Mouse (Mus musculus) ovary, adult 18-20 months (tissue): ENCODE results near the gene Gadd45a.
"Not testable (repeated sequence)": the region's sequence is repeated elsewhere in the genome, so short reads cannot be mapped to it uniquely, and the experiment has no call there.

Experiments
- DNase-seq: peaks from one replicate; pipeline ENCODE4 v3.0.0; 2022; ENCODE audit warnings: low spot score, mixed read lengths

Gadd45a gene

GRCm38 (mm10) chr6:67019001-67019400, 18.3 kb downstream of the Gadd45a start:
- DNase-seq = not testable (repeated sequence)

GRCm38 (mm10) chr6:67018365-67018764, 18.9 kb downstream of the Gadd45a start:
- no peak for DNase-seq

GRCm38 (mm10) chr6:67016520-67017111, 20.6 kb downstream of the Gadd45a start:
- no peak for DNase-seq

- no peak for DNase-seq
These were observed 21.3 kb downstream of the Gadd45a start for GRCm38 (mm10) chr6:67015739-67016519.

GRCm38 (mm10) chr6:67014679-67015075, 22.6 kb downstream of the Gadd45a start:
- DNase-seq = no peak

GRCm38 (mm10) chr6:67013949-67014678, 23.1 kb downstream of the Gadd45a start:
- no peak for DNase-seq

GRCm38 (mm10) chr6:67013293-67013948, 23.8 kb downstream of the Gadd45a start:
- DNase-seq = no peak

- no peak for DNase-seq
These were observed 26.1 kb downstream of the Gadd45a start for GRCm38 (mm10) chr6:67011217-67011518.

- no peak for DNase-seq
These were observed 26.7 kb downstream of the Gadd45a start for GRCm38 (mm10) chr6:67010370-67011216.

- DNase-seq = no peak
These were observed 27.4 kb downstream of the Gadd45a start for GRCm38 (mm10) chr6:67009888-67010287.

GRCm38 (mm10) chr6:66999800-67000199, 37.5 kb downstream of the Gadd45a start:
- no peak for DNase-seq

- no peak for DNase-seq
These were observed 38.6 kb downstream of the Gadd45a start for GRCm38 (mm10) chr6:66998645-66999044.

- no peak for DNase-seq
These were observed 41.0 kb downstream of the Gadd45a start for GRCm38 (mm10) chr6:66996257-66996656.

- no peak for DNase-seq
These were observed 41.4 kb downstream of the Gadd45a start for GRCm38 (mm10) chr6:66995825-66996224.

GRCm38 (mm10) chr6:66994981-66995380, 42.3 kb downstream of the Gadd45a start:
- no peak for DNase-seq

GRCm38 (mm10) chr6:66992786-66993185, 44.5 kb downstream of the Gadd45a start:
- no peak for DNase-seq

GRCm38 (mm10) chr6:66992232-66992631, 45.0 kb downstream of the Gadd45a start:
- no peak for DNase-seq

GRCm38 (mm10) chr6:66989518-66989917, 47.7 kb downstream of the Gadd45a start:
- DNase-seq = no peak

- no peak for DNase-seq
These were observed 48.2 kb downstream of the Gadd45a start for GRCm38 (mm10) chr6:66989037-66989436.

- no peak for DNase-seq
These were observed 48.9 kb downstream of the Gadd45a start for GRCm38 (mm10) chr6:66988363-66988762.

- DNase-seq = no peak
These were observed 49.6 kb downstream of the Gadd45a start for GRCm38 (mm10) chr6:66987643-66988042.

GRCm38 (mm10) chr6:66986063-66986462, 51.2 kb downstream of the Gadd45a start:
- no peak for DNase-seq
